Mouse (Mus musculus): ENCODE results near the gene Yod1. TPM values are rescaled to one million over a fixed set of nuclear protein-coding genes. Genes with fewer than 3 reads are reported as not detected.

Gene Yod1
- polyA plus RNA-seq, 1 experiment from 2014 or later, result 15.0 TPM

DNA sequence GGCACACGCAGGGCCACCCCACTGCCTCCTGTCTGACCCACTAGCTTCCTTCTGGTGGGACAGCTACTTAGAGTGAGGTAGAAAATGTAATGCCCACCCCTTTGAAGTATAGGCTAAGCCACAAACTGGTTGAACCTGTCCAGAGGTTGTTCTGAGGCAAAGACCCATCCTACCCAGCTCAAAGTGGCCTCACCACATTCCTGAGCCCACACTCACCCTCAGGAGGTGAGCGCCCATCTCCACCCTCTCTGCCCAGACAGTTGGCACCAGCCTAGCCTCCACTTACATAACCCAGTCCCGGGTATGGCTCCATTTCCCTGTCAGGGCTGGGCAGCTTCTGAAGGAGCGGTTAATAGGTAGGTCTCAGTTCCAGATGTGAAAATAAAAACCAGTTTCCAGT, 53.4 kb downstream of the Yod1 start:
- TF ChIP-seq EP300 (IDR thresholded peaks at IDR 0.05) (peak; percentile 99), CTCF (IDR thresholded peaks at IDR 0.05) (no peak)
- ATAC-seq (peak; percentile 98), DNase-seq (ENCODE audit: low spot score) (peak; percentile 91)
- Histone ChIP-seq H3K4me1 (ENCODE audit: insufficient read depth, low read depth, low read length) (no peaks in the 10 kb centered on the region; the same call in 1 of the 2 replicates), H3K4me3 (ENCODE audit: low read depth, low read length) (no peak overlapping the region), H3K9ac (replicated peaks; ENCODE audit: low read depth) (no peak overlapping the region), H3K27me3 (replicated peaks; ENCODE audit: insufficient read depth, low read length) (no peaks in the 10 kb centered on the region), H3K4me2 (replicated peaks; ENCODE audit: low read depth, low read length) (no peak overlapping the region), H3K27ac (ENCODE audit: low read length) (peak overlapping the region; percentile 89), H3K36me3 (ENCODE audit: insufficient read depth, low read length) (no peaks in the 10 kb centered on the region), H3K9me3 (ENCODE audit: low read length) (no peaks in the 10 kb centered on the region)
- WGBS, result 59% methylated on average over 4 of the region's 4 CpGs

DNA sequence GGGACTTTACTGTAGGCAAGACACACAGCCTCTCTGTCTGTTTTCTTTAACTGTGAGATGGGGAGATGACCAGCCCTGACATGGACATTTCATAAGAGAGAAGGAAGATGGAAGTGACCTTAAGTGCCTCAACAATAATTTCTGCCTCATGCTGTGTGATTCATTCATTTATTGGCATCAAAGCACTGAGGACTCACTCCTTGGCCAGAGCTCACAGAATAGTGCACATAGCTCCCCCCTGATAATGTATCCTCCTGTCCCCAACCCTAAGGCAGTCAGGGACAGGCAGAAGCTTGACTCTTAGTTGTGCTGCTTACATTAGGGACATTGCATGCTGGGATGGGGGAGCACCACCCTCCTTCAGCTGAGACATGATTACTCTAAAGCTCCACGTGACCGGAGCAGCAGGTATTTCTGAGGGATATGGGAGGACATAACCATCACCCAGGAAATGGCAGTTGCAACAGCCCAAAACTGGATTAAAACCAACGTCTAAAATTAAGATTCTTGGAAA, 53.9 kb downstream of the Yod1 start:
- H3K4me2 ChIP-seq (replicated peaks; ENCODE audit: low read depth, low read length), result no peak overlapping the region
- DNase-seq (ENCODE audit: low spot score), result peak; percentile 11
- H3K4me3 ChIP-seq (ENCODE audit: low read depth, low read length), result no peak overlapping the region
- H3K27me3 ChIP-seq (replicated peaks; ENCODE audit: insufficient read depth, low read length), result no peaks in the 10 kb centered on the region
- no peaks in the 10 kb centered on the region for H3K9me3 ChIP-seq (ENCODE audit: low read length)
- no peaks in the 10 kb centered on the region; the same call in 1 of the 2 replicates for H3K4me1 ChIP-seq (ENCODE audit: insufficient read depth, low read depth, low read length)
- WGBS, result 52% methylated on average over 3 of the region's 3 CpGs
- H3K36me3 ChIP-seq (ENCODE audit: insufficient read depth, low read length), result no peaks in the 10 kb centered on the region
- TF ChIP-seq EP300 (IDR thresholded peaks at IDR 0.05), result no peak
- TF ChIP-seq CTCF (IDR thresholded peaks at IDR 0.05), result no peak
- peak overlapping the region; percentile 89 for H3K27ac ChIP-seq (ENCODE audit: low read length)
- ATAC-seq, result 0 out of 2 replicates have a peak, but pooled peaks have one; percentile 1
- no peak overlapping the region for H3K9ac ChIP-seq (replicated peaks; ENCODE audit: low read depth)

Other genes starting within 250 kb of the Yod1 start
- not detected in 2 replicates for gene Zp3r, start 87.7 kb upstream of the Yod1 start, polyA plus RNA-seq (2015; fragmentation: Nextera tagmentation; extraction: Ambion mirVana)
- 0.06 and 0.08 TPM in 2 replicates for gene C4bp, start 55.7 kb upstream of the Yod1 start, polyA plus RNA-seq (2015; fragmentation: Nextera tagmentation; extraction: Ambion mirVana)
- gene Gm29427, start 1.5 kb upstream of the Yod1 start, polyA plus RNA-seq (2015; fragmentation: Nextera tagmentation; extraction: Ambion mirVana), result not detected in 2 replicates
- 12.8 and 13.5 TPM in 2 replicates for gene Pfkfb2, start 11.9 kb downstream of the Yod1 start, polyA plus RNA-seq (2015; fragmentation: Nextera tagmentation; extraction: Ambion mirVana)
- 53.1 and 60.9 TPM in 2 replicates for gene AA986860, start 14.6 kb downstream of the Yod1 start, polyA plus RNA-seq (2015; fragmentation: Nextera tagmentation; extraction: Ambion mirVana)
- gene Fcamr, start 83.6 kb downstream of the Yod1 start, polyA plus RNA-seq (2015; fragmentation: Nextera tagmentation; extraction: Ambion mirVana), result 0.06 and 0.27 TPM in 2 replicates
- 0.08 and 0.26 TPM in 2 replicates for gene Pigr, start 109.4 kb downstream of the Yod1 start, polyA plus RNA-seq (2015; fragmentation: Nextera tagmentation; extraction: Ambion mirVana)
- 0.37 and 0.82 TPM in 2 replicates for gene Fcmr, start 148.3 kb downstream of the Yod1 start, polyA plus RNA-seq (2015; fragmentation: Nextera tagmentation; extraction: Ambion mirVana)
- not detected in 2 replicates for gene Il24, start 170.1 kb downstream of the Yod1 start, polyA plus RNA-seq (2015; fragmentation: Nextera tagmentation; extraction: Ambion mirVana)
- not detected in 2 replicates for gene Il20, start 194.1 kb downstream of the Yod1 start, polyA plus RNA-seq (2015; fragmentation: Nextera tagmentation; extraction: Ambion mirVana)
- not detected in 2 replicates for gene Il19, start 222.8 kb downstream of the Yod1 start, polyA plus RNA-seq (2015; fragmentation: Nextera tagmentation; extraction: Ambion mirVana)